In genomic region chr12:110843194-110844048, GRCm38 (mm10) we compare ENCODE assay signal across 8 mouse cellular contexts. TPM values are rescaled to one million over a fixed set of nuclear protein-coding genes. Genes with fewer than 3 reads are reported as not detected.
DNase-seq lines count a peak whose midpoint lies in the region; ATAC-seq and TF ChIP-seq lines count a peak whose summit lies in the region.

No protein-coding gene starts in this region.

- no peak overlapping the region for H3K27ac ChIP-seq in cortical plate, adult 2 months (ENCODE audit: insufficient read depth, low read length)
- no peak overlapping the region for H3K27ac ChIP-seq in hindbrain, postnatal 0 days

- no peaks in the 10 kb centered on the region for H3K9me3 ChIP-seq in hindbrain, postnatal 0 days (ENCODE audit: low read length)

- DNase-seq in adrenal gland, adult 18-20 months (ENCODE audit: low spot score in 2 of 2): peak; percentile 88
- peak; percentile 66 to 67 for DNase-seq in gastrocnemius, adult 8-10 months (ENCODE audit: low spot score in 2 of 2)
- DNase-seq in hindbrain, postnatal 0 days (ENCODE audit: low spot score): peak; percentile 84
- DNase-seq in left cerebral cortex, postnatal 25 days (ENCODE audit: low spot score in 2 of 2): peak; percentile 79 to 84
- peak; percentile 83 to 89 for DNase-seq in right cerebral cortex, postnatal 10 days (ENCODE audit: low spot score in 2 of 2)
- DNase-seq in urinary bladder, postnatal 36 days (ENCODE audit: low spot score in 2 of 2): peak; percentile 84 to 88

- H3K27me3 ChIP-seq in hindbrain, postnatal 0 days (ENCODE audit: insufficient read depth, low read length): no peaks in the 10 kb centered on the region

- peak; percentile 89 for TF ChIP-seq CTCF in cortical plate, adult 2 months (IDR thresholded peaks at IDR 0.05; ENCODE audit: extremely low read depth, insufficient read depth, low read length)
- peak; percentile 94 for TF ChIP-seq CTCF in hindbrain, postnatal 0 days (IDR thresholded peaks at IDR 0.05; ENCODE audit: low read depth)

- peak; percentile 56 for ATAC-seq in hindbrain, postnatal 0 days
- peak; percentile 58 for ATAC-seq in megakaryocyte-erythroid progenitor cell, adult 5-6 weeks (replicated peaks; ENCODE audit: low FRiP score, low TSS enrichment, poor library complexity, severe bottlenecking)

- H3K4me2 ChIP-seq in hindbrain, postnatal 0 days (ENCODE audit: low read depth, low read length): peak overlapping the region; percentile 59

- H3K4me1 ChIP-seq in cortical plate, adult 2 months (ENCODE audit: control insufficient read depth, insufficient read depth, low read length): no peaks in the 10 kb centered on the region; the same call in 1 of the 2 replicates
- 0 out of 2 replicates have a peak, but pooled peaks cover 2% of the 10 kb centered on the region for H3K4me1 ChIP-seq in hindbrain, postnatal 0 days (ENCODE audit: insufficient read depth, low read length)

- no peak for TF ChIP-seq POLR2A in cortical plate, adult 2 months (IDR thresholded peaks at IDR 0.05; ENCODE audit: extremely low read depth, insufficient read depth, low read length)

- 18% methylated on average over 32 of the region's 32 CpGs for WGBS in hindbrain, postnatal 0 days

- intact Hi-C loops in left cerebral cortex, postnatal 25 days (cut with DNase I): loop anchor here (2.0 to 10.0 kb wide), 4 partner anchors 146 to 426 kb away; partner anchors contain the start of gene Ppp2r5c

- H3K4me3 ChIP-seq in cortical plate, adult 2 months (ENCODE audit: insufficient read depth, low read length): peak overlapping the region; percentile 9
- peak overlapping the region; percentile 43 for H3K4me3 ChIP-seq in hindbrain, postnatal 0 days (ENCODE audit: low read length)

- no peaks in the 10 kb centered on the region for H3K36me3 ChIP-seq in hindbrain, postnatal 0 days (ENCODE audit: insufficient read depth, low read length)

- H3K9ac ChIP-seq in hindbrain, postnatal 0 days (replicated peaks; ENCODE audit: low read length): no peak overlapping the region

RNA-seq across cellular contexts. Expression of gene Mok, which starts 2.7 kb away (rescaled TPM):
- total RNA-seq in adrenal gland, adult 18-20 months (2021): 1 to 10 TPM in 1 of 2 experiments, under 1 TPM in 1; 0.86 to 1.2 TPM
- polyA plus RNA-seq in cortical plate, adult 2 months (2012; rRNA removed): 10.6 and 12.4 TPM in 2 replicates
- under 1 TPM in 2 of 4 experiments, not detected in 2; 0.35 to 0.52 TPM for total RNA-seq in gastrocnemius, adult 8-10 months (2022)
- total RNA-seq in hindbrain, postnatal 0 days (2014; rRNA removed): 7.4 TPM in 2 replicates
- 11.8 and 14.6 TPM in 2 replicates for polyA plus RNA-seq in hindbrain, postnatal 0 days (2015; fragmentation: Nextera tagmentation; extraction: Ambion mirVana)
- 10 to 100 TPM; 11.7 to 14.7 TPM for total RNA-seq in left cerebral cortex, postnatal 25 days (2021)
- total RNA-seq in megakaryocyte-erythroid progenitor cell, adult 5-6 weeks (2014; fragmentation: Nextera tagmentation): 0.42 and 0.67 TPM in 2 replicates
- 0.05 TPM in 1 of 2 replicates, not detected in the other for total RNA-seq in megakaryocyte-erythroid progenitor cell, adult 5-6 weeks (2017)

RNA-seq across cellular contexts. Expression of gene Zfp839, which starts 6.6 kb away (rescaled TPM):
- 10 to 100 TPM; 12.6 to 13.4 TPM for total RNA-seq in adrenal gland, adult 18-20 months (2021)
- 7.0 and 7.8 TPM in 2 replicates for polyA plus RNA-seq in cortical plate, adult 2 months (2012; rRNA removed)
- total RNA-seq in gastrocnemius, adult 8-10 months (2022): 1 to 10 TPM; 7.8 to 9.6 (median 8.4) TPM
- 6.5 and 7.0 TPM in 2 replicates for total RNA-seq in hindbrain, postnatal 0 days (2014; rRNA removed)
- polyA plus RNA-seq in hindbrain, postnatal 0 days (2015; fragmentation: Nextera tagmentation; extraction: Ambion mirVana): 2.5 and 2.8 TPM in 2 replicates
- 10 to 100 TPM; 11.2 to 11.5 TPM for total RNA-seq in left cerebral cortex, postnatal 25 days (2021)
- total RNA-seq in megakaryocyte-erythroid progenitor cell, adult 5-6 weeks (2014; fragmentation: Nextera tagmentation): 5.9 and 6.6 TPM in 2 replicates
- 3.8 and 5.4 TPM in 2 replicates for total RNA-seq in megakaryocyte-erythroid progenitor cell, adult 5-6 weeks (2017)

RNA-seq across cellular contexts. Expression of gene Cinp, which starts 45.5 kb away (rescaled TPM):
- 10 to 100 TPM; 36.2 to 40.4 TPM for total RNA-seq in adrenal gland, adult 18-20 months (2021)
- polyA plus RNA-seq in cortical plate, adult 2 months (2012; rRNA removed): 116 and 121 TPM in 2 replicates
- total RNA-seq in gastrocnemius, adult 8-10 months (2022): 10 to 100 TPM; 22.3 to 24.5 (median 22.8) TPM
- total RNA-seq in hindbrain, postnatal 0 days (2014; rRNA removed): 96.6 and 125 TPM in 2 replicates
- 85.1 and 86.3 TPM in 2 replicates for polyA plus RNA-seq in hindbrain, postnatal 0 days (2015; fragmentation: Nextera tagmentation; extraction: Ambion mirVana)
- 100 to 1,000 TPM; 115 to 118 TPM for total RNA-seq in left cerebral cortex, postnatal 25 days (2021)
- 71.9 and 72.2 TPM in 2 replicates for total RNA-seq in megakaryocyte-erythroid progenitor cell, adult 5-6 weeks (2014; fragmentation: Nextera tagmentation)
- total RNA-seq in megakaryocyte-erythroid progenitor cell, adult 5-6 weeks (2017): 138 and 161 TPM in 2 replicates

RNA-seq across cellular contexts. Expression of gene Tecpr2, which starts 45.6 kb away (rescaled TPM):
- 10 to 100 TPM in 1 of 2 experiments, 1 to 10 TPM in 1; 8.1 to 11.2 TPM for total RNA-seq in adrenal gland, adult 18-20 months (2021)
- 35.3 and 36.9 TPM in 2 replicates for polyA plus RNA-seq in cortical plate, adult 2 months (2012; rRNA removed)
- 1 to 10 TPM; 2.8 to 3.2 (median 2.8) TPM for total RNA-seq in gastrocnemius, adult 8-10 months (2022)
- 23.0 and 24.1 TPM in 2 replicates for total RNA-seq in hindbrain, postnatal 0 days (2014; rRNA removed)
- 4.0 and 4.3 TPM in 2 replicates for polyA plus RNA-seq in hindbrain, postnatal 0 days (2015; fragmentation: Nextera tagmentation; extraction: Ambion mirVana)
- 10 to 100 TPM; 45.8 to 47.8 TPM for total RNA-seq in left cerebral cortex, postnatal 25 days (2021)
- 4.5 and 5.7 TPM in 2 replicates for total RNA-seq in megakaryocyte-erythroid progenitor cell, adult 5-6 weeks (2014; fragmentation: Nextera tagmentation)
- 3.7 and 5.5 TPM in 2 replicates for total RNA-seq in megakaryocyte-erythroid progenitor cell, adult 5-6 weeks (2017)
